Mouse (Mus musculus) kidney, postnatal 0 days (tissue): ENCODE measurements around the gene Pls1. TPM values are rescaled to one million over a fixed set of nuclear protein-coding genes. Genes with fewer than 3 reads are reported as not detected.

ENCODE experiments used
- ATAC-seq: fragments of 200-750 bp; cut with Nextera tagmentation; replicated peaks from 2 replicates; pipeline ENCODE4 v1.8.0; 2017; ENCODE audit warnings: low read depth, moderate number of reproducible peaks, moderate TSS enrichment, moderate library complexity; ENCODE audit not compliant: low FRiP score
- DNase-seq: peaks from one replicate; pipeline ENCODE4 v3.0.0-alpha.2; 2016; ENCODE audit warnings: low spot score
- H3K27ac ChIP-seq: fragments of 300-500 bp; sonication (generic); 2 replicates; pipeline ENCODE4 v1.5.1; 2014; ENCODE audit warnings: mild to moderate bottlenecking
- H3K27me3 ChIP-seq: fragments of 300-500 bp; sonication (generic); 2 replicates; pipeline ENCODE4 v1.6.1; 2014; ENCODE audit warnings: low read length, mixed read lengths; ENCODE audit not compliant: insufficient read depth
- H3K36me3 ChIP-seq: fragments of 300-500 bp; sonication (generic); 2 replicates; pipeline ENCODE4 v1.6.1; 2014; ENCODE audit warnings: low read length, mixed read lengths; ENCODE audit not compliant: insufficient read depth
- H3K4me1 ChIP-seq: fragments of 300-500 bp; sonication (generic); replicated peaks from 2 replicates; pipeline ENCODE4 v1.6.1; 2014; ENCODE audit warnings: antibody characterized with exemption, low read length, mixed read lengths; ENCODE audit not compliant: insufficient read depth
- H3K4me2 ChIP-seq: fragments of 300-500 bp; sonication (generic); 2 replicates; pipeline ENCODE4 v1.6.1; 2014; ENCODE audit warnings: mild to moderate bottlenecking, low read length, moderate library complexity, mixed read lengths
- H3K4me3 ChIP-seq: fragments of 300-500 bp; sonication (generic); replicated peaks from 2 replicates; pipeline ENCODE4 v1.5.1; 2014; ENCODE audit warnings: low read depth, low read length
- H3K9ac ChIP-seq: fragments of 300-500 bp; sonication (generic); 2 replicates; pipeline ENCODE4 v1.6.1; 2014; ENCODE audit warnings: low read depth, low read length
- H3K9me3 ChIP-seq: fragments of 300-500 bp; sonication (generic); replicated peaks from 2 replicates; pipeline ENCODE4 v1.6.1; 2016; ENCODE audit warnings: low read length, inconsistent platforms, mixed read lengths
- CTCF ChIP-seq: IDR thresholded peaks from 2 replicates; pipeline ENCODE4 v1.5.1; 2016; ENCODE audit warnings: antibody characterized with exemption, low read depth, mild to moderate bottlenecking, moderate library complexity
- WGBS: fragments of 180-500 bp; shearing (Covaris S2); extraction: QIAGEN DNeasy Blood & Tissue Kit; methylation state at CpG from one replicate; pipeline ENCODE4 v1.1.7; 2014; 5-methylcytosine and 5-hydroxymethylcytosine counted together
- polyA plus RNA-seq: library from polyadenylated mRNA; unstranded; fragments of >200 nt; fragmentation: Nextera tagmentation; extraction: Ambion mirVana; gene quantifications from 2 replicates; pipeline ENCODE4 v1.2.1, GENCODE M21; 2015

Gene Pls1
- polyA plus RNA-seq, 1 experiment from 2014 or later: 30.2 TPM

- TF ChIP-seq CTCF: no peak
- no peaks in the 10 kb centered on the region for H3K4me1 ChIP-seq
- ATAC-seq: no peak
- no peak overlapping the region for H3K9ac ChIP-seq
- H3K36me3 ChIP-seq: no peaks in the 10 kb centered on the region
- no peak overlapping the region for H3K4me3 ChIP-seq
- H3K27ac ChIP-seq: no peak overlapping the region
- 87% methylated on average over 3 of the region's 3 CpGs for WGBS
- no peak overlapping the region for H3K4me2 ChIP-seq
- no peaks in the 10 kb centered on the region for H3K27me3 ChIP-seq
- no peak for DNase-seq
- H3K9me3 ChIP-seq: no peaks in the 10 kb centered on the region
Observed at GRCm38 (mm10) chr9:95762228-95762627, 82.9 kb downstream of the Pls1 start.

GRCm38 (mm10) chr9:95761381-95761780, 83.7 kb downstream of the Pls1 start:
- ATAC-seq: no peak
- Histone ChIP-seq H3K36me3 (no peaks in the 10 kb centered on the region), H3K4me3 (no peak overlapping the region), H3K4me2 (no peak overlapping the region), H3K9ac (no peak overlapping the region), H3K9me3 (no peaks in the 10 kb centered on the region), H3K4me1 (no peaks in the 10 kb centered on the region), H3K27ac (no peak overlapping the region), H3K27me3 (no peaks in the 10 kb centered on the region)
- WGBS: 76% methylated on average over 8 of the region's 8 CpGs
- no peak for TF ChIP-seq CTCF
- DNase-seq: no peak

GRCm38 (mm10) chr9:95750746-95751145, 94.4 kb downstream of the Pls1 start:
- Histone ChIP-seq H3K9ac (no peak overlapping the region), H3K4me1 (no peaks in the 10 kb centered on the region), H3K36me3 (no peaks in the 10 kb centered on the region), H3K9me3 (no peaks in the 10 kb centered on the region), H3K4me3 (peak overlapping the region; percentile 82; the same call in 1 of the 2 replicates), H3K4me2 (peak overlapping the region; percentile 96), H3K27me3 (no peaks in the 10 kb centered on the region), H3K27ac (no peak overlapping the region)
- 38% methylated on average over 9 of the region's 9 CpGs for WGBS
- TF ChIP-seq CTCF: peak; percentile 43; the same call in 1 of the 2 replicates
- ATAC-seq: no peak
- peak; percentile 43 for DNase-seq

- TF ChIP-seq CTCF: no peak
- Histone ChIP-seq H3K4me2 (peak within 1 kb of the TSS; percentile 96), H3K27me3 (no peaks in the 10 kb centered on the region), H3K4me1 (no peaks in the 10 kb centered on the region), H3K27ac (peak within 1 kb of the TSS; percentile 64), H3K9me3 (no peaks in the 10 kb centered on the region), H3K36me3 (no peaks in the 10 kb centered on the region), H3K9ac (peak within 1 kb of the TSS; percentile 88), H3K4me3 (peak within 1 kb of the TSS; percentile 82)
- ATAC-seq (peak; percentile 97), DNase-seq (peak; percentile 91)
- under 1% methylated on average over 42 of the region's 56 CpGs for WGBS
Observed at GRCm38 (mm10) chr9:95750037-95750511, 95.0 kb downstream of the Pls1 start, which contains the start of gene Trpc1. Gene Trpc1 (minus strand): TSS chr9:95750375.

- ATAC-seq (peak; percentile 58; the same call in 1 of the 2 replicates), DNase-seq (peak; percentile 6)
- H3K27ac ChIP-seq: peak overlapping the region; percentile 64
- H3K4me1 ChIP-seq: no peaks in the 10 kb centered on the region
- peak overlapping the region; percentile 96 for H3K4me2 ChIP-seq
- H3K36me3 ChIP-seq: no peaks in the 10 kb centered on the region
- peak overlapping the region; percentile 82 for H3K4me3 ChIP-seq
- H3K9ac ChIP-seq: peak overlapping the region; percentile 88
- no peaks in the 10 kb centered on the region for H3K9me3 ChIP-seq
- H3K27me3 ChIP-seq: no peaks in the 10 kb centered on the region
- 2% methylated on average over 26 of the region's 34 CpGs for WGBS
- no peak for TF ChIP-seq CTCF
Observed at GRCm38 (mm10) chr9:95749461-95749928, 95.6 kb downstream of the Pls1 start.

- 72% methylated on average over 5 of the region's 5 CpGs for WGBS
- Histone ChIP-seq H3K27me3 (no peaks in the 10 kb centered on the region), H3K9ac (no peak overlapping the region), H3K4me1 (no peaks in the 10 kb centered on the region), H3K4me2 (no peak overlapping the region), H3K27ac (no peak overlapping the region), H3K9me3 (no peaks in the 10 kb centered on the region), H3K4me3 (no peak overlapping the region), H3K36me3 (no peaks in the 10 kb centered on the region)
- TF ChIP-seq CTCF: no peak
- DNase-seq (no peak), ATAC-seq (no peak)
Observed at GRCm38 (mm10) chr9:95747298-95747697, 97.8 kb downstream of the Pls1 start.
